Mouse (Mus musculus): ENCODE data around the gene Agrp. TPM values are rescaled to one million over a fixed set of nuclear protein-coding genes. Genes with fewer than 3 reads are reported as not detected.
A peak's percentile ranks its signal among the peaks of the same experiment; 100 is the strongest.
"Not testable (repeated sequence)": the region's sequence is repeated elsewhere in the genome, so short reads cannot be mapped to it uniquely, and the experiment has no call there.

Agrp gene
- polyA plus RNA-seq, 2 experiments from 2014 or later, result 0.87 TPM; not detected in 1

GRCm38 (mm10) chr8:105596362-105597034 is 40.7 kb downstream of the Agrp start:
- ATAC-seq, result peak; percentile 86

DNA sequence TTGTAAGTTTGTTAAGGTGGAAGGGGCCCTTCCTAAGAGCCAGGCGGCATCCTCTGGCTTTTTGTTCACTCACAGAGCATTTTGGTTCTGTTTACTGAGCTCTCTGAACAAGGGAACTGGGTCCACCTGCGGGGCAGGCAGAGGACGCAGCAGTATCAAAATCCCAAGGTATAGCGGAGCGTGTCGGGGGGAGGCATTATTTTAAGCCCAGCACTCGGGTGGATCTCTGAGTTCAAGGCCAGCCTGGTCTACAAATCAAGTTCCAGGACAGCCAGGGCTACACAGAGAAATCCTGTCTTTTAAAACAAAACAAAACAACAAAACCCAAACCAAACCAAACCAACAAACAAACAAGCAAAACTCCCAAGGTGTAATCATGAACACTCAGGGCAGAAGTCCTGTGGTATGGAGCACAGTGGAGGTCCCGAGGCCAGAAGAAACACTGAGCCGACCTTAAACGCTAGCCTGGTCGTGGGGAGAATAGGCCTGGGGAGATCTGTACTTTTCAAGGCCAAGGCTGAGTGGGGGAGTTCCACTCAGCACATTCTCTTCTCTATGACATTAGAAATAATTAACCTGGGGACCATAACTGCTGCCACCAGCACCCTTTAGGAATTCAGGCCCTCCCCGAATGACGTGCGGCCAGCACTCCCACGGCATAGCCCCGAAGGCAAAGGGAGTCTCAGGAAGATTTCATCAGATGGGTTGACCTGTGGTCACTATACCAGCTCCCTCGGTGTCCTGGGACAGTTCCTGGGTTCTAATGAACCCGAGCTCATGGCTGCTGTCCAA is 42.5 kb downstream of the Agrp start:
- ATAC-seq, result no peak

DNA sequence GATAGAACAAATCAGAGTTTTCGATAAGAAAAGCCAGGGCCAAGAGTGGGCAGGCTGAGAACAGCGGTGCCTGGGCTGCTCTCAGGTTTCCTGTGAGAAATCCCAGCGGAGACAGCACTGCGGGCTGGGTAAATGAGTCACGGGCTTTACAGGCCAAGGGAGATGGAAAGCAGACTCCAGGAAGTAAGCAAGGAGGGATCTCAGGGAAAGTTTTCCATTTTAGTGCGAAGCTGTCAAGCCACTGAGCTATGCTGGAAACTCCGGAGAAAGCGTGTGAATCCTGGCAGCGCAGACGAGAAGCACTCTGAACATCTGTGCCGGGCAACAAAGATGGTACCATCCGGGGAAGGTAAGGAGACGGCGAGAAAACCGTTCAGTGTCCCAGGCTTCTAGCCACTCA is 43.3 kb downstream of the Agrp start:
- no peak for ATAC-seq

DNA sequence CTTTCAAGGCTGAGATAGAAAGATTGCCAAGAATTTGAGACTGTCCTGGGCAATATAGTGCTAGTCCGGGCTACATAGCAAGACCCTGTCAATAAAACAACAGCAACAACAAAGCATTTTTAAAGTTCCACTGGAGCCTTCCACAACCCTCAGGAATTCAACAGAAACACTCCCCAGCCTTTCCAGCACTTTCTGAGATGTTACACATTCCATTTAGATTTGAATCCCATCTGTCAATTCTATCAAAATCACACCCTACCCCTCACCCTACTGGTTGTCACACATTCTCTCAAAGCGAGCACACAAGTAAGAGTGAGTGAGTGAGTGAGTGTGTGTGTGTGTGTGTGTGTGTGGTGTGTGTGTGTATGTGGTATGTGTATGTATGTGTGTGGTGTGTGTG is 44.8 kb downstream of the Agrp start:
- no peak for ATAC-seq

GRCm38 (mm10) chr8:105579719-105580118 is 57.5 kb downstream of the Agrp start:
- no peak for ATAC-seq

DNA sequence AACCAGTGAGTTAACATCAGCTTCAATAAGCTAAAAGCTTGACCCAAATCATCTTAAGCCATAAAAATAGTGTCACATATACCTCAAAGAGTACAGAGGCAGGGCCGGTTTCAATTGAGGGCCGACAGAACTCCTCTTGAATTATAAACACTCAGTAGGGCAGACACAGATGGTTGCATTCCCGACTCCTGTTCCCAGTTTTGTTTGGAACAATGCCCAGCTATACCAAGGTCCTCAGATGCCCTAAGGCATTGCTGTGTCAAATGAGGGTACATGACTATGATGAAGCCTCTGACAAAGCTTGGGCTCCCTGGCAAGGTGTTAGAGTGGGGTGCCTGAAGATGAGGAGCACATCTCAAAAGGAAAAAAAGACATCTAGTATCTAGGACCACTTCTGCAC is 61.7 kb downstream of the Agrp start:
- no peak for ATAC-seq

DNA sequence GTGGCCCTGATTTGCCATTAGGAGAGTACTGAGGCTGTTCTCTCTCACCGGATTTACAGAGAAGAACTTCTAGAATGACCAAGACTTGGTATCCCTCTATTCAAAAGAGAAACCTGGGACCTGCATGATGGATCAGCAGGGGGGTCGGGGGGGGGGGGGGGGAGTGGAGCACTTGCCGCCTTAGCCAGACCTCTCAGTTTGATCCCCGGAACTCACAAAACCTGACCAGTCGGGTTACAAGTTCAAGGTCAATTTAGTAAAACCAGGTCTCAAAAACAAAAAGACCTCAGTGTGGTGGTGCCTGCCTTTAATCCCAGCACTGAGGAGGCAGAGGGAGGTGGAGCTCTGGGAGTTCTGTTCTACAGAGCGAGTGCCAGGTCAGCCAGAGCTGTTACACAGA is 62.5 kb downstream of the Agrp start:
- ATAC-seq, result no peak

DNA sequence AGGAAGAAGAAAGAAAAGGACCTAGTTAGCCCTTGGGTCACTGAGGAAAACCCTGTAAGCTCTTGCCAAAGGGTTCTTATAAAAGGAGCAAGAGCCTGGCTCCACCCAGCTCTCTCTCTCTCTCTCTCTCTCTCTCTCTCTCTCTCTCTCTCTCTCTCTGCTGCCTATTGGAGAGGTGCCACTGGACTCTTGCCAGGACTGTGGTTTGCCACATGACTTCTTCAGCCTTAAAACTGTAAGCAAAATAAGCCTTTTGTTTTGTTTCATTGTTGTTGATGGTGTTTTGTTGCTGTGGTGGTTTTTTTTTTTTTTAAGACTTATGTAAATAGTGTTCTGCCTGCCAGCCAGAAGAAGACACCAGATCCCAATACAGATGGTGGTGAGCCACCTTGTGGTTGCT is 63.8 kb downstream of the Agrp start:
- ATAC-seq, result no peak

- ATAC-seq, result no peak
Observed at GRCm38 (mm10) chr8:105571810-105572209, 65.4 kb downstream of the Agrp start.

GRCm38 (mm10) chr8:105566703-105567595 is 70.2 kb downstream of the Agrp start:
- ATAC-seq, result peak; percentile 15

DNA sequence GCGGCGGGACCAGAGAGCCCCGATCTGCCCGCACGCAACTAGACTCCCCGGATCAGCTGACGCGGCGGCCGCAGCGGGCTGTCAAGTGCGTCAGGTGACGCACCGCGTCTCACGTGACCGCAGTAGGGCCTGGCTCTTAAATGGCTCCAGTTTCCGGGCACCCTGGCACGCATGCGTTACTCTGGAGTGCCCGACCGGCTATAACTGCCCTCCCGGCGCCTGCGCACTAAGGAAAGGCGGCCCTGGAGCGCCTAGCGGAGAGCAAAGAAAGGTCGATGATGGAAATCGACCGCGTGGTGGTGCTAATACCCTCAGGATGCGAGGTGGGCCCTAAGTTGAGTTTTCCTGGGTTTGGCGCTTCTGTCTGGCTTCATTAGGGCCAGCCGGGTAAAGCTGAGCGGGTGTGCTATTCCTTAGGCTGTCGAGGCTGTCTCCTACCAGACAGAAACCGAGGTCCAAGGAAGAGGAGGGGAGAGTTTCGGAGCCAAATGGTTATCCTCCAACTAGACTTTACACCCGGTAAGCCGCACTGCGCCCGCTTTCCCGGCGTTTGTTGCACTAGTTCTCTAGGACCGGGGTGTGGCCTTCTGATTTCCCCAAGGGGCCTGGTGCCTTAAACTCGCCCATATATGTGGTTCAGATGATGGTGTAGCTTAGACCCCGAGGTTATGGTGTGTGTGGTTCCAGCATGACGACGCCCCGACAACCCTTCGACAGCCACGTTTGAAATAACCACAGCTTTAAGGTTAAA is 71.1 kb downstream of the Agrp start, which contains the start of gene Atp6v0d1:
Gene Atp6v0d1 (minus strand): TSS at position 96 of the 751 bp plus-strand sequence.
- peak; percentile 89 for ATAC-seq

- peak; percentile 1 for ATAC-seq
Observed at GRCm38 (mm10) chr8:105565401-105565881, 71.8 kb downstream of the Agrp start.

GRCm38 (mm10) chr8:105564573-105565229 is 72.5 kb downstream of the Agrp start:
- not testable (repeated sequence) for ATAC-seq

DNA sequence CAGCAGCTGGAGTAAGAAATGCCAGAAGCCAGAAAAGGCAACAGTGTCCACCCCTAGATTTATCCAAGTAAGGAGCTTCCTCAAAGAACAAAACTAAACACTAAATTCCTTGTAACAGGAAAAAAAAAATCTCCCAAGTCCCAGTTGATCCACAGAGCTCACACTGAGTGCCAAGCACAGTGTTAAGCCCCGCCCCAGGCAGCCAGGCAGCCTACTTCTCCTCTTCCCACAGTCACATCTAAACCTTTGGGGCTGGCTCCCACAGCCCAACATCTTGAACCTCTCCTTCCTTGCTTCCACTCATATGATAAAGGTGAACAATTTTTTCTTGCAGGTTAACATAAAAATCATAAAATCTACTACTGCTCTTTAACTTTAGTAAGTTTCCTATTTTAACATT is 73.3 kb downstream of the Agrp start:
- no peak for ATAC-seq

- no peak for ATAC-seq
Observed at GRCm38 (mm10) chr8:105562863-105563262, 74.3 kb downstream of the Agrp start.

- ATAC-seq, result no peak
Observed at GRCm38 (mm10) chr8:105555230-105555629, 82.0 kb downstream of the Agrp start.

DNA sequence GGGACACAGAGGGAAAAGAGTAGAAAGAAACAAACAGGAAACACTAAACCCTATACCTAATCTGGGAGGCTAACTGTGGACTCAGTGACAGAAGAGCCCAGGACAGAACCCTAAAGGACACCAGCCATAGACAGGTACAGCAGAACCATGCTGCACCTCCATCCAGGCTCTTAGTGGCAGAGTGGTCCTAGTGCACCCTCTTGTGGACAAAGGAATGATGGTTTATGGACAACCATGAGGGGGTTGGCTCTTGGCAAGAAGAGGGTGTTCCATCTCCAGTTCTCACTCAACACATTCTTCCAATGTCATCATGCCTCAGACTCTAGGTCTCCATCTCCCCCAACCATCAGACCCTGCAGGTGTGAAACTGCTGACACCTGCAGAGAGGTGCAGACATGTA is 83.1 kb downstream of the Agrp start:
- no peak for ATAC-seq

DNA sequence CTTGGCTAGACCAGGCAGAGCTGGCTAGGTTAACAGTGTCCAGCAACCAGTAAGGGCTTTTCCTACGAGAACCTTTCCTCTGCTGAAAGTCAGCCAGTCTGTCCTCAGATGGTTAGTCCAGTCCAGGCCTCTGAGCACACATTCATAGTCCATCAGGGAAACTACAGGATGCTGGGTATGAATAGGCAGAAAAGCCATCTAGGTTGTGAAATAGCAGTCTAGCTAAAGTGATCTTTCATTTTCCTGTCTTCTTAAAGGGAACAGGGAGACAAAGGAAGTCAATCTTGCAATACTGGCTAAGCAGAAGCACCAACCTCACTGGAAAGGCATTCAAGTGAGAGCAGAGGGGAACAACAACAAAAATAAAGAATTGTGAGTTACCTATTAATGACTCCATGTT is 84.4 kb downstream of the Agrp start:
- ATAC-seq, result no peak

DNA sequence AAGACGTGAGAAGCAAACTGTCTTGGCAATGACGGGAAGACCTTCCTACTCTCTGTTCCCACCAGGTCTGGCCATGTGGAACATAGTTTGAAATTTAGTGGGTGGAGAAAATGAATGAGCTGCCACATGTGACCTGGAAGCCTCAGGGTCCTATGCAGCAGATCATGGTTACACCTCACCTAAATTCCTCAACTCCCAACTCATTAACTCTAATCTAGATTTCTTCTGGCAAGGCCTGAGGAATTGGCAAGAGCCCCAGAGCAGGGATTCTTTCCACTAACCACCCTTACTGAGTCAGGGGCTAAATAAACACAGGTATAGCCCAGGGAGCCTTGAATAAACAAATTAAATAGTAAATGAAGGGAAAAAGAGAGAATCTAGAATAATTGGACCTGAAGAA is 85.2 kb downstream of the Agrp start:
- no peak for ATAC-seq

DNA sequence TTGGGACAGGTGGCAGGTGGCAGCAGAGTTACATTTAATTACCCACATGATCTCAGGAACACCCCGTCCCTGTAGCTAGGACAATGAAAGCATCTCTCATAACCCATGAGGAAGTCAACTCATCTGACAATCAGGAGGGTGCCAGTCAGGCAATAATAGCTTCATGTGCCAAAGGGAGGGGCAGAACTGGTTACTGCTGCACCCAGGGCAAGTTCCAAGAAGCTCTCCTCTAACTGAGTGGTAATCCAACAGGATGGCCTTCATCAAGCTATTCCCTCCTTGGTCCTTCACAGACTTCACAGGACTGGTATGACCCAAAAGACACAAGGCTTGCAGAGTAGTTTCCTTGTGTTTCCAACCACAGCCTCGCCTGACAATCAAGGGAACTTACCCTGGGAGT is 87.1 kb downstream of the Agrp start:
- no peak for ATAC-seq

- ATAC-seq, result no peak
Observed at GRCm38 (mm10) chr8:105549506-105549905, 87.7 kb downstream of the Agrp start.
